Mouse (Mus musculus) CH12.LX (cell line): Measurements from ENCODE around the gene Kcnk3. TPM values are rescaled to one million over a fixed set of nuclear protein-coding genes. Genes with fewer than 3 reads are reported as not detected.
A peak's percentile ranks its signal among the peaks of the same experiment; 100 is the strongest.

Experiments
- DNase-seq: peaks from one replicate; pipeline ENCODE4 v3.0.0-alpha.2; 2013; ENCODE audit errors: extremely low read depth
- H3K27ac ChIP-seq: 2 replicates; pipeline ENCODE4 v1.5.1; 2012; ENCODE audit warnings: low read depth, mild to moderate bottlenecking, control low read depth, moderate library complexity; ENCODE audit not compliant: insufficient read depth
- H3K27me3 ChIP-seq: replicated peaks from 2 replicates; pipeline ENCODE3; 2012; ENCODE audit warnings: inconsistent platforms
- H3K36me3 ChIP-seq, 2 experiments: replicated peaks in 1 of 2; 2 replicates each; pipeline versions ENCODE3 to v1.6.1; 2012; ENCODE audit warnings: inconsistent platforms in 1 of 2, low read length in 1 of 2, mild to moderate bottlenecking in 1 of 2, mixed read lengths in 1 of 2, moderate library complexity in 1 of 2; ENCODE audit not compliant: control insufficient read depth in 1 of 2, insufficient read depth in 1 of 2
- H3K4me1 ChIP-seq, 2 experiments: 2 replicates each; pipeline ENCODE4 v1.6.1; 2012; ENCODE audit warnings: inconsistent platforms in 1 of 2, moderate library complexity in 1 of 2; ENCODE audit not compliant: insufficient read depth in 2 of 2, control insufficient read depth in 1 of 2
- H3K4me2 ChIP-seq: 2 replicates; pipeline ENCODE4 v1.6.1; 2012; ENCODE audit warnings: low read depth, mild to moderate bottlenecking, control low read depth; ENCODE audit not compliant: poor library complexity, insufficient read depth, severe bottlenecking
- H3K4me3 ChIP-seq, 3 experiments: fragments of 150-350 bp in 1 of 3; sonication (generic) in 1 of 3; replicated peaks in 1 of 3; 2 replicates each; pipeline versions ENCODE3 to v1.5.1; 2011 to 2012; ENCODE audit warnings: low read depth in 2 of 3, low read length in 2 of 3, mild to moderate bottlenecking in 2 of 3, moderate library complexity in 2 of 3, control low read depth in 1 of 3, improper control_type of control experiment in 1 of 3, inconsistent platforms in 1 of 3, mixed read lengths in 1 of 3; ENCODE audit not compliant: poor library complexity in 1 of 3
- H3K79me2 ChIP-seq: replicated peaks from 2 replicates; pipeline ENCODE4 v1.6.1; 2012; ENCODE audit warnings: mild to moderate bottlenecking, moderate library complexity; ENCODE audit not compliant: control insufficient read depth, poor library complexity, insufficient read depth, severe bottlenecking; ENCODE audit errors: extremely low read depth
- H3K9ac ChIP-seq: 2 replicates; pipeline ENCODE4 v1.6.1; 2012; ENCODE audit warnings: low read depth, mild to moderate bottlenecking, control low read depth, moderate library complexity; ENCODE audit not compliant: insufficient read depth
- H3K9me3 ChIP-seq: replicated peaks from 2 replicates; pipeline ENCODE3; 2012; ENCODE audit warnings: low read length, inconsistent platforms, mixed read lengths
- CHD2 ChIP-seq: IDR thresholded peaks from 2 replicates; pipeline ENCODE4 v1.6.1; 2011; ENCODE audit warnings: low read length, improper control_type of control experiment
- CTCF ChIP-seq, 2 experiments: IDR thresholded peaks in 1 of 2; conservative IDR thresholded peaks in 1 of 2; 2 replicates each; pipeline ENCODE4 v1.5.1; 2011 to 2012; ENCODE audit warnings: low read depth in 2 of 2, low read length in 2 of 2, improper control_type of control experiment in 1 of 2, inconsistent platforms in 1 of 2, mild to moderate bottlenecking in 1 of 2, moderate library complexity in 1 of 2
- E2F4 ChIP-seq: IDR thresholded peaks from 2 replicates; pipeline ENCODE4 v1.6.1; 2011; ENCODE audit warnings: low read depth, low read length, improper control_type of control experiment; ENCODE audit not compliant: insufficient replicate concordance
- ELF1 ChIP-seq: IDR thresholded peaks from 2 replicates; pipeline ENCODE4 v1.6.1; 2014; ENCODE audit warnings: low read depth, mild to moderate bottlenecking, inconsistent platforms, low read length, improper control_type of control experiment
- EP300 ChIP-seq: IDR thresholded peaks from 2 replicates; pipeline ENCODE4 v1.6.1; 2011; ENCODE audit warnings: low read length, improper control_type of control experiment
- HCFC1 ChIP-seq: IDR thresholded peaks from 2 replicates; pipeline ENCODE4 v1.6.1; 2012; ENCODE audit warnings: low read depth, mild to moderate bottlenecking, inconsistent platforms, low read length, improper control_type of control experiment
- JUND ChIP-seq: conservative IDR thresholded peaks from 2 replicates; pipeline ENCODE4 v1.6.1; 2011; ENCODE audit warnings: low read depth, low read length, improper control_type of control experiment
- MAFK ChIP-seq: IDR thresholded peaks from 2 replicates; pipeline ENCODE4 v1.6.1; 2011; ENCODE audit warnings: low read length, improper control_type of control experiment; ENCODE audit not compliant: insufficient replicate concordance
- MAX ChIP-seq: IDR thresholded peaks from 2 replicates; pipeline ENCODE4 v1.6.1; 2011; ENCODE audit warnings: low read length, improper control_type of control experiment
- MAZ ChIP-seq: IDR thresholded peaks from 2 replicates; pipeline ENCODE4 v1.6.1; 2012; ENCODE audit warnings: low read depth, mild to moderate bottlenecking, inconsistent platforms, low read length, improper control_type of control experiment, moderate library complexity
- MEF2A ChIP-seq: IDR thresholded peaks from 2 replicates; pipeline ENCODE4 v1.6.1; 2014; ENCODE audit warnings: low read depth, mild to moderate bottlenecking, inconsistent platforms, low read length, improper control_type of control experiment, borderline replicate concordance
- SMC3 ChIP-seq: IDR thresholded peaks from 2 replicates; pipeline ENCODE4 v1.6.1; 2011; ENCODE audit warnings: low read depth, low read length, improper control_type of control experiment
- TBP ChIP-seq: conservative IDR thresholded peaks from 2 replicates; pipeline ENCODE4 v1.6.1; 2011; ENCODE audit warnings: low read depth, low read length, improper control_type of control experiment
- TCF12 ChIP-seq: IDR thresholded peaks from 2 replicates; pipeline ENCODE4 v1.6.1; 2014; ENCODE audit warnings: low read depth, mild to moderate bottlenecking, inconsistent platforms, low read length, improper control_type of control experiment
- UBTF ChIP-seq: IDR thresholded peaks from 2 replicates; pipeline ENCODE4 v1.6.1; 2012; ENCODE audit warnings: low read depth, mild to moderate bottlenecking, inconsistent platforms, low read length, improper control_type of control experiment, moderate library complexity
- USF1 ChIP-seq: IDR thresholded peaks from 2 replicates; pipeline ENCODE4 v1.6.1; 2014; ENCODE audit warnings: low read depth, mild to moderate bottlenecking, inconsistent platforms, low read length, improper control_type of control experiment
- USF2 ChIP-seq: conservative IDR thresholded peaks from 2 replicates; pipeline ENCODE4 v1.6.1; 2011; ENCODE audit warnings: low read depth, low read length, improper control_type of control experiment
- ZKSCAN1 ChIP-seq: IDR thresholded peaks from 2 replicates; pipeline ENCODE4 v1.6.1; 2012; ENCODE audit warnings: low read depth, inconsistent platforms, low read length, improper control_type of control experiment, borderline replicate concordance
- dilution Hi-C: fragments of 300-500 bp; cut with MboI; formaldehyde crosslinking; loops from 2 replicates; pipeline ENCODE4 v1.14.3; 2020; ENCODE audit warnings: low sequenced_read_pairs; ENCODE audit not compliant: extremely low pct_unique_long_range_greater_than_20kb, extremely low pct_ligation_motif_present
- in situ Hi-C: fragments of 300-500 bp; cut with MboI; formaldehyde crosslinking; loops from 3 replicates; pipeline ENCODE4 v1.14.3; 2019; ENCODE audit warnings: low sequenced_read_pairs, low pct_ligation_motif_present, low pct_unique_long_range_greater_than_20kb, mixed read lengths
- polyA plus RNA-seq: library from polyadenylated mRNA; unstranded; fragments of >175 nt; gene quantifications from 2 replicates; pipeline ENCODE4 v1.2.1, GENCODE M21; 2012; ENCODE audit warnings: low read depth; ENCODE audit not compliant: insufficient read length
- total RNA-seq, 2 experiments: library from RNA; depleted of rRNA; stranded (reverse); fragments of 300-350 nt in 1 of 2; fragments of >200 nt in 1 of 2; gene quantifications; 2 replicates each; pipeline ENCODE4 v1.2.3; 2012 to 2014

Gene Kcnk3
- total and polyA plus RNA-seq, 3 experiments: not detected

DNA sequence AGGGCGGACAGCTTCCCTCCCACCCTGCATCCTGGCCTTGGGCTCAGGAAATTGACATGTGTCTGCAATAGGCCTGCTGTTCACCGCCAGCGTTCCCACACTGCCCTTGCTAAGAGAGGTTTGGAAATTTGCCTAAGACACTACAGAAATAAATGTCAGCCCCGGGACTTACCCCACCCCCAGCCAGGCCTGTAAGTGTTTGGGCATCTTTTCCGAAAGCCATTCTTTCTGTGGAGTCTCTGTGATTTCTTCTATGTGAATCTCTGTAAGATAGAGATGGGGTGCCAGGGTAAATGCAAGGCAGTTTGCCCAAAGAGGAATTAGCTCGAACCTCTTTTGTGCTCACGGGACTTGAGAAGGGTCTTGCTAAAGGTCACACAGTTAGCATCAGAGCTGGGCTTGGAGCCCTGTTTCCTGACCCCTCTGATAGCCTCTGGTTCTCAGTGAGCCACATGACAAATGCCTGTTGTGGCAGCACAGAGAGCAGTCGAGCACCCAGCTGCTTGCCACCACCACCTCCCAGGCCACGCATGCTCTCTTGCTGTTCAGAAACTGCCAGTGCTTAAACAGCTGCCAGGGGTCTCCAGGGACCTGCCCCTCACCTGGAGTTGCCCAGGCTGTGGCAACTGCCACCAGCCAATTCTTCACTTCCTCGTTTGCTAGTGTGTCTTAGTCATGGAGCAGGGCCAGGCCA is 6.0 kb downstream of the Kcnk3 start (continued):
- TF ChIP-seq ZKSCAN1 (no peak), USF1 (no peak), JUND (no peak), CTCF (conservative IDR thresholded peaks at IDR 0.05 in 1 of 2, IDR thresholded peaks at IDR 0.05 in 1 of 2; ENCODE audit: low read depth in 2 of 2, low read length in 2 of 2) (no peak), SMC3 (peak; percentile 24; the same call in 1 of the 2 replicates), MAZ (peak; percentile 79), CHD2 (0 out of 2 replicates have a peak, but pooled peaks have one; percentile 56), E2F4 (no peak), MEF2A (peak; percentile 79; the same call in 1 of the 2 replicates), USF2 (0 out of 2 replicates have a peak, but pooled peaks have one; percentile 11), UBTF (0 out of 2 replicates have a peak, but pooled peaks have one; percentile 39), MAX (peak; percentile 40), TCF12 (peak; percentile 98)

DNA sequence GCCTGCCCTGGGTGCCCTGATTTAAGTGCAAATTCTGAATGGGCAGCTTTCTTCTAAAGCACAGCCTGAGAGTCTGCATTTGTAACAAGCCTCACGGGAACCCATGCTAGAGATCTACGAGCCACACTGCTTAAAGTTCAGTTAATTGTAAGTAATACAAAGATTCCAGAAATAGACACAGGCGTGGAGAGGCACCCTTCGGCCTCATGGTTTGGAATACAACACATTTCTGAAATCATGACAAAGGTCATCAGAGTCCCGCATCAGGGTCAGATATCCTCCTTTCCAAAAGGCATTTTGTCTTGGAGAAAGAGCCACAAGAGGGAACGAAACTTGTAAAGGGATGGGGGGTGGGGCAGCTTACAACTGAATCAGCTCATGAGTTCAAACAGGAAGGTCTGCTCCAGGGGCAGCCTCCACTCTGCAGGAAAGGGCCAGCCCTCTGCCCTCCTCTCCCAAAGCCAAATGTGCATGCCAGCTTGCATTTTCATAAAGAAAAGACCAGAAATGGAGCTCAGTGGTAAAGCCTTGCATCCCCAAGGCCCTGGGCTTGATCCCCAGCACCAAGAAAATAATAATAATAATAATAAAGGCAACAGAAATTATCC is 7.1 kb downstream of the Kcnk3 start:
- no peaks in the 10 kb centered on the region for H3K79me2 ChIP-seq
- peak overlapping the region; percentile 79; the same call in 1 of the 2 replicates for H3K4me2 ChIP-seq
- DNase-seq: peak; percentile 44
- TF ChIP-seq MEF2A (0 out of 2 replicates have a peak, but pooled peaks have one; percentile 28), EP300 (no peak), MAFK (0 out of 2 replicates have a peak, but pooled peaks have one; percentile 7), ELF1 (0 out of 2 replicates have a peak, but pooled peaks have one; percentile 14), MAX (no peak), TCF12 (peak; percentile 36; the same call in 1 of the 2 replicates), HCFC1 (0 out of 2 replicates have a peak, but pooled peaks have one; percentile 7), CHD2 (peak; percentile 48; the same call in 1 of the 2 replicates), TBP (no peak)
- no peaks in the 10 kb centered on the region for H3K9me3 ChIP-seq
- no peaks in the 10 kb centered on the region for H3K36me3 ChIP-seq
- no peak overlapping the region for H3K9ac ChIP-seq
- in situ Hi-C loops: no loop called here
- peaks cover 6% of the 10 kb centered on the region for H3K27me3 ChIP-seq
- dilution Hi-C loops: no loop called here
- peaks cover 19 to 53% of the 10 kb centered on the region in 2 experiments for H3K4me1 ChIP-seq
- H3K4me3 ChIP-seq: peak overlapping the region in 1 of 3 experiments; percentile 10
- peak overlapping the region; percentile 87 for H3K27ac ChIP-seq
